Mouse (Mus musculus) stomach, embryonic 16.5 days (tissue): ENCODE results near the gene Csnk2a1. TPM values are rescaled to one million over a fixed set of nuclear protein-coding genes. Genes with fewer than 3 reads are reported as not detected.
"Not testable (repeated sequence)": the region's sequence is repeated elsewhere in the genome, so short reads cannot be mapped to it uniquely, and the experiment has no call there.

Experiments
- ATAC-seq: fragments of 200-750 bp; cut with Nextera tagmentation; 2 replicates; pipeline ENCODE4 v1.8.0; 2017; ENCODE audit warnings: moderate number of reproducible peaks, moderate TSS enrichment; ENCODE audit not compliant: insufficient read depth, low FRiP score
- H3K27ac ChIP-seq: fragments of 300-500 bp; sonication (generic); 2 replicates; pipeline ENCODE4 v1.5.1; 2014; ENCODE audit warnings: low read length
- H3K27me3 ChIP-seq: fragments of 300-500 bp; sonication (generic); 2 replicates; pipeline ENCODE4 v1.6.1; 2014; ENCODE audit warnings: low read length, control low read depth, mixed read lengths; ENCODE audit not compliant: control insufficient read depth, insufficient read depth
- H3K36me3 ChIP-seq: fragments of 300-500 bp; sonication (generic); 2 replicates; pipeline ENCODE4 v1.6.1; 2014; ENCODE audit warnings: low read length; ENCODE audit not compliant: control insufficient read depth, insufficient read depth
- H3K4me1 ChIP-seq: fragments of 300-500 bp; sonication (generic); 2 replicates; pipeline ENCODE4 v1.6.1; 2014; ENCODE audit warnings: low read length, control low read depth, mixed read lengths; ENCODE audit not compliant: control insufficient read depth, insufficient read depth
- H3K4me2 ChIP-seq: fragments of 300-500 bp; sonication (generic); 2 replicates; pipeline ENCODE4 v1.6.1; 2014; ENCODE audit warnings: low read depth, low read length, mixed read lengths
- H3K4me3 ChIP-seq: fragments of 300-500 bp; sonication (generic); replicated peaks from 2 replicates; pipeline ENCODE4 v1.5.1; 2014; ENCODE audit warnings: mild to moderate bottlenecking, low read length
- H3K9ac ChIP-seq: fragments of 300-500 bp; sonication (generic); 2 replicates; pipeline ENCODE4 v1.6.1; 2014; ENCODE audit warnings: low read length
- H3K9me3 ChIP-seq: fragments of 300-500 bp; sonication (generic); replicated peaks from 2 replicates; pipeline ENCODE4 v1.6.1; 2016; ENCODE audit warnings: low read length, control low read depth; ENCODE audit not compliant: control insufficient read depth
- WGBS: fragments of 180-500 bp; shearing (Covaris S2); extraction: QIAGEN DNeasy Blood & Tissue Kit; methylation state at CpG from one replicate; pipeline ENCODE4 v1.1.7; 2014; 5-methylcytosine and 5-hydroxymethylcytosine counted together
- polyA plus RNA-seq: library from polyadenylated mRNA; unstranded; fragments of >200 nt; fragmentation: Nextera tagmentation; extraction: Ambion mirVana; gene quantifications from 2 replicates; pipeline ENCODE4 v1.2.1, GENCODE M21; 2015

The Csnk2a1 gene
- polyA plus RNA-seq, 1 experiment from 2014 or later, result 78.3 TPM

- Histone ChIP-seq H3K9me3 (no peaks in the 10 kb centered on the region), H3K27me3 (no peaks in the 10 kb centered on the region), H3K4me3 (no peak overlapping the region), H3K9ac (no peak overlapping the region), H3K4me1 (no peaks in the 10 kb centered on the region), H3K36me3 (no peaks in the 10 kb centered on the region), H3K27ac (no peak overlapping the region), H3K4me2 (no peak overlapping the region)
- 62% methylated on average over 7 of the region's 7 CpGs for WGBS
- no peak for ATAC-seq
Measured at GRCm38 (mm10) chr2:152190161-152190560, 36.5 kb upstream of the Csnk2a1 start.

- H3K27me3 ChIP-seq, result no peaks in the 10 kb centered on the region
- WGBS, result 74% methylated on average over 13 of the region's 13 CpGs
- no peak overlapping the region for H3K4me2 ChIP-seq
- H3K9ac ChIP-seq, result no peak overlapping the region
- ATAC-seq, result no peak
- H3K9me3 ChIP-seq, result no peaks in the 10 kb centered on the region
- no peaks in the 10 kb centered on the region for H3K36me3 ChIP-seq
- no peak overlapping the region for H3K4me3 ChIP-seq
- H3K27ac ChIP-seq, result no peak overlapping the region
- H3K4me1 ChIP-seq, result no peaks in the 10 kb centered on the region
Measured at GRCm38 (mm10) chr2:152192591-152193345, 33.9 kb upstream of the Csnk2a1 start.

GRCm38 (mm10) chr2:152193346-152193710 is 33.3 kb upstream of the Csnk2a1 start:
- ATAC-seq, result no peak
- Histone ChIP-seq H3K9ac (no peak overlapping the region), H3K4me1 (no peaks in the 10 kb centered on the region), H3K4me2 (no peak overlapping the region), H3K27me3 (no peaks in the 10 kb centered on the region), H3K4me3 (no peak overlapping the region), H3K9me3 (no peaks in the 10 kb centered on the region), H3K36me3 (no peaks in the 10 kb centered on the region), H3K27ac (no peak overlapping the region)
- 68% methylated on average over 7 of the region's 7 CpGs for WGBS

DNA sequence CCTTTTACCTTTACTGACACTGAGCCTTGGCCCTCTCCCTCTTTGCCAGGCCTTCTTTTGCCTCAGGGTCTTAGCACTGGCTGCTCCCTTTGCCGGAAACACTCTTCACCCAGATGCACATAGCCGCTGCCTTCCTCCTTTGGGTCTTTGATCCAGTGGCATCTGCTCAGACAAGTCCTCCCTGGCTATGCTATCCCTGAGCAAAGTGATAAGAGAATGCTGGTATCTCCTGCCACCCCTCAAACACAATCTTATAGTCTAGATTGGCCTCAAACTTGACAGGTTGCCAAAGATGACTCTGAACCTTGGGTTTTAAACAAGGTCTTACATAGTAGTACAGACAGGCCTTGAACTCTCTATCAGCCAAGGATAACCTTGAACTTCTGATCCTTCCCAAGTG is 32.1 kb upstream of the Csnk2a1 start:
- WGBS, result 87% methylated on average over 2 of the region's 2 CpGs
- H3K4me2 ChIP-seq, result no peak overlapping the region
- ATAC-seq, result no peak

DNA sequence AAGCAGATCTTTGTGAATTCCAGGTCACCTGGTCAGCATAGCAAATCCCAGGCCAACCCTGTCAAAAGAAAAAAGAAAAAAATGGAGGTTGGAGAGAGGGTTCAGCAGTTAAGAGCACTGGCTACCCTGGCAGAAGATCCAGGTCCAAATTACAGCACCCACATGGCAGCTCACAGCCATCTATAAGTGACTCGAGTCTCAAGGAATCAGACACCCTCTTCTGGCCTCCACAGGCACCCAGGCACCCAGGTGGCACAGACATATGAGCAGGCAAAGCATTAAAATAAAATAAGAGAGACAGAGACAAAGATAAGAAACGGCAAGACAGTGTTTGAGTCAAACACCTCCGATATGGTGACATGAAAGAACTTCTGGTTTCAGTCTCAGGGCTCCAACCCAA is 29.7 kb upstream of the Csnk2a1 start:
- Histone ChIP-seq H3K27ac (no peak overlapping the region), H3K9me3 (no peaks in the 10 kb centered on the region), H3K4me2 (no peak overlapping the region), H3K9ac (no peak overlapping the region), H3K36me3 (no peaks in the 10 kb centered on the region), H3K4me3 (no peak overlapping the region), H3K4me1 (no peaks in the 10 kb centered on the region), H3K27me3 (no peaks in the 10 kb centered on the region)
- WGBS, result 43% methylated on average over 3 of the region's 3 CpGs
- no peak for ATAC-seq

More for the DNA sequence above, 32.1 kb upstream of the Csnk2a1 start:
- Histone ChIP-seq H3K27ac (no peak overlapping the region), H3K9ac (no peak overlapping the region), H3K27me3 (no peaks in the 10 kb centered on the region), H3K36me3 (no peaks in the 10 kb centered on the region), H3K9me3 (no peaks in the 10 kb centered on the region), H3K4me1 (no peaks in the 10 kb centered on the region), H3K4me3 (no peak overlapping the region)

DNA sequence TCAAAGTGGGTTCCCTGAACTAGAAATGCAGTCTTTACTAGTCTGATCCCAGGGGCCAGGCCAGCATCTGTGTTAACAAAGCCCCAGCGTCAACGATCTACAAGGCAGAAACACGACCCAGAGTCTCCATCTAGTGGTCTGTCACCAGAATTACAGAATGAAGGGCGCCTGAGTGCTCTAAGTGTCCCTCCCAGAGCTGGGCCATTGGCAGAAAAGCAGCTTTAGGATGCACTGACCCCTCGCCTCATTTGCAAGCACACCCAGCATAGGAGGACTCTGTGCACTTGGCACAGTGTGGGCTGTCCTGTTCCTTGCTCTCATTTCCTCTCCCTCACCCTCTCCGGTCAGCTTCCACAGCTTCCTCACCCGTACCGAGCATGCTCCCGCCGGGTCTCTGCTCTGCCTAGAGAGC is 29.3 kb upstream of the Csnk2a1 start:
- WGBS, result 45% methylated on average over 10 of the region's 10 CpGs
- Histone ChIP-seq H3K9me3 (no peaks in the 10 kb centered on the region), H3K4me3 (no peak overlapping the region), H3K36me3 (no peaks in the 10 kb centered on the region), H3K27ac (no peak overlapping the region), H3K4me1 (no peaks in the 10 kb centered on the region), H3K4me2 (no peak overlapping the region), H3K9ac (no peak overlapping the region), H3K27me3 (no peaks in the 10 kb centered on the region)
- peak; percentile 53; the same call in 1 of the 2 replicates for ATAC-seq

DNA sequence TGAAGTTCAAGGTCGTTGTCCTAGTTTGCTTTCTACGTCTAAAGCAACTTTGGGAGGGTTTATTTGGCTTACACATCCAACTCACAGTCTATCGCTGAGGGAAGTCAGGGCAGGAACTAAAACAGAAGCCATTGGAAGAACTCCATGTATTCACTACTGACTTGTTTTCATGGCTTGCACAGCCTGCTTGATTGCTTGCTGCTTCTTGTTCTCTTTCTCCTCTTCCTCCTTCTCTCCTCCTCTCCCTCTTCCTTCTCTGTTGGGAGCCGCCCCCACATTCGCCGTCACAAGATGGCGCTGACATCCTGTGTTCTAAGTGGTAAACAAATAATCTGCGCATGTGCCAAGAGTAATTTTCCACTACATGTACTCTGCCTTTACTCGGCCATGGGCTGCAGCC is 20.5 kb upstream of the Csnk2a1 start:
- not testable (repeated sequence) for H3K9me3 ChIP-seq, H3K36me3 ChIP-seq, H3K27ac ChIP-seq, H3K9ac ChIP-seq, H3K4me2 ChIP-seq, H3K27me3 ChIP-seq, H3K4me1 ChIP-seq, ATAC-seq, H3K4me3 ChIP-seq
- 88% methylated on average over 8 of the region's 9 CpGs for whole genome bisulfite sequencing

- no peak overlapping the region for H3K4me3 ChIP-seq
- H3K27ac ChIP-seq, result no peak overlapping the region
- H3K9ac ChIP-seq, result no peak overlapping the region
- H3K4me1 ChIP-seq, result no peaks in the 10 kb centered on the region
- no peaks in the 10 kb centered on the region for H3K9me3 ChIP-seq
- ATAC-seq, result no peak
- H3K27me3 ChIP-seq, result no peaks in the 10 kb centered on the region
- WGBS, result 67% methylated on average over 3 of the region's 3 CpGs
- no peaks in the 10 kb centered on the region for H3K36me3 ChIP-seq
- no peak overlapping the region for H3K4me2 ChIP-seq
Measured at GRCm38 (mm10) chr2:152211871-152212270, 14.8 kb upstream of the Csnk2a1 start.

GRCm38 (mm10) chr2:152216975-152217374 is 9.7 kb upstream of the Csnk2a1 start:
- H3K27ac ChIP-seq, result no peak overlapping the region
- H3K9me3 ChIP-seq, result no peaks in the 10 kb centered on the region
- H3K36me3 ChIP-seq, result no peaks in the 10 kb centered on the region
- H3K27me3 ChIP-seq, result no peaks in the 10 kb centered on the region
- ATAC-seq, result no peak
- no peak overlapping the region for H3K4me2 ChIP-seq
- H3K9ac ChIP-seq, result no peak overlapping the region
- no peak overlapping the region for H3K4me3 ChIP-seq
- no peaks in the 10 kb centered on the region for H3K4me1 ChIP-seq
- 66% methylated on average over 1 of the region's 1 CpGs for WGBS
